Comparison of ENCODE assay signal across 12 mouse cellular contexts in genomic region chr3:103641301-103641700, GRCm38 (mm10). TPM values are rescaled to one million over a fixed set of nuclear protein-coding genes. Genes with fewer than 3 reads are reported as not detected.
A peak's percentile ranks its signal among the peaks of the same experiment; 100 is the strongest.
DNase-seq lines count a peak whose midpoint lies in the region; ATAC-seq and TF ChIP-seq lines count a peak whose summit lies in the region.
"Had no signal": no experiment of that assay in that cellular context is flagged by ENCODE, and none has a peak within 500 bp of the region (broad histone marks: within the 10 kb centered on the region; RNA-seq: fewer than 3 reads in every experiment).

No protein-coding gene starts in this region.

- no peak overlapping the region for H3K27ac ChIP-seq in forebrain, embryonic 13.5 days
- no peak overlapping the region for H3K27ac ChIP-seq in forebrain, embryonic 11.5 days (ENCODE audit: low read depth, low read length)
- peak overlapping the region; percentile 14; the same call in 1 of the 2 replicates for H3K27ac ChIP-seq in hindbrain, embryonic 13.5 days
- peak overlapping the region; percentile 67 for H3K27ac ChIP-seq in olfactory bulb, adult 2 months (ENCODE audit: insufficient read depth, low read depth, low read length)
- H3K27ac ChIP-seq: layer of hippocampus, adult 2 months; liver, embryonic 13.5 days had no signal

- no peaks in the 10 kb centered on the region for H3K9me3 ChIP-seq in forebrain, embryonic 13.5 days (replicated peaks)
- H3K9me3 ChIP-seq in forebrain, embryonic 11.5 days (ENCODE audit: control insufficient read depth, low read length) = no peaks in the 10 kb centered on the region
- H3K9me3 ChIP-seq in hindbrain, embryonic 13.5 days = no peaks in the 10 kb centered on the region
- H3K9me3 ChIP-seq: liver, embryonic 13.5 days had no signal

- no peak overlapping the region for H3K4me2 ChIP-seq in forebrain, embryonic 13.5 days
- no peak overlapping the region for H3K4me2 ChIP-seq in forebrain, embryonic 11.5 days (ENCODE audit: low read depth, low read length, severe bottlenecking)
- no peak overlapping the region for H3K4me2 ChIP-seq in hindbrain, embryonic 13.5 days
- H3K4me2 ChIP-seq: heart, embryonic 11.5 days; liver, embryonic 13.5 days had no signal

- WGBS in forebrain, embryonic 13.5 days = 52% methylated on average over 7 of the region's 7 CpGs
- 65% methylated on average over 7 of the region's 7 CpGs for WGBS in forebrain, embryonic 11.5 days
- whole genome bisulfite sequencing in hindbrain, embryonic 13.5 days = 30% methylated on average over 7 of the region's 7 CpGs
- WGBS in olfactory bulb, adult 2 months = 38% methylated on average over 7 of the region's 7 CpGs

- no peak for TF ChIP-seq CTCF in olfactory bulb, adult 2 months (IDR thresholded peaks at IDR 0.05; ENCODE audit: insufficient read depth, low read depth, low read length)

- no peaks in the 10 kb centered on the region for H3K27me3 ChIP-seq in forebrain, embryonic 13.5 days
- no peaks in the 10 kb centered on the region; the same call in 1 of the 2 replicates for H3K27me3 ChIP-seq in forebrain, embryonic 11.5 days (ENCODE audit: control insufficient read depth, insufficient read depth, low read length)
- H3K27me3 ChIP-seq in hindbrain, embryonic 13.5 days = no peaks in the 10 kb centered on the region
- H3K27me3 ChIP-seq: liver, embryonic 13.5 days had no signal

- peak; percentile 68 for ATAC-seq in forebrain, embryonic 13.5 days
- ATAC-seq in forebrain, embryonic 11.5 days (replicated peaks; ENCODE audit: low FRiP score) = no peak
- peak; percentile 32 for ATAC-seq in hindbrain, embryonic 13.5 days (ENCODE audit: low FRiP score)
- no peak for ATAC-seq in granulocyte monocyte progenitor cell, adult 5-6 weeks (replicated peaks; ENCODE audit: poor library complexity, severe bottlenecking)
- ATAC-seq: inflammation-experienced regulatory T-cells, adult 6 months had no signal

- no peak overlapping the region for H3K4me3 ChIP-seq in forebrain, embryonic 13.5 days
- no peak overlapping the region for H3K4me3 ChIP-seq in forebrain, embryonic 11.5 days (ENCODE audit: low read depth, low read length)
- H3K4me3 ChIP-seq in hindbrain, embryonic 13.5 days = no peak overlapping the region
- no peak overlapping the region for H3K4me3 ChIP-seq in olfactory bulb, adult 2 months (ENCODE audit: insufficient read depth, low read depth, low read length)
- H3K4me3 ChIP-seq: layer of hippocampus, adult 2 months; liver, embryonic 13.5 days had no signal

- no peak for DNase-seq in forebrain, embryonic 11.5 days (ENCODE audit: low spot score)
- DNase-seq in CD4-positive helper T cell, adult 2 months (ENCODE audit: low read depth, low spot score) = peak; percentile 33
- DNase-seq in frontal cortex, postnatal 25 days (ENCODE audit: low spot score in 2 of 2) = no peak
- no peak for DNase-seq in yolk sac, embryonic 10.5 days (ENCODE audit: low spot score)
- DNase-seq: liver, embryonic 13.5 days had no signal

- no peak overlapping the region for H3K9ac ChIP-seq in forebrain, embryonic 13.5 days
- no peak overlapping the region for H3K9ac ChIP-seq in forebrain, embryonic 11.5 days (ENCODE audit: low read length)
- H3K9ac ChIP-seq in hindbrain, embryonic 13.5 days = no peak overlapping the region
- H3K9ac ChIP-seq: liver, embryonic 13.5 days had no signal

- H3K4me1 ChIP-seq in forebrain, embryonic 13.5 days = peaks cover 8% of the 10 kb centered on the region; the same call in 1 of the 2 replicates
- H3K4me1 ChIP-seq in forebrain, embryonic 11.5 days (replicated peaks; ENCODE audit: control insufficient read depth, insufficient read depth, low read length) = no peaks in the 10 kb centered on the region
- H3K4me1 ChIP-seq in hindbrain, embryonic 13.5 days (replicated peaks) = peaks cover 6% of the 10 kb centered on the region
- peaks cover 18% of the 10 kb centered on the region for H3K4me1 ChIP-seq in olfactory bulb, adult 2 months (ENCODE audit: control insufficient read depth, insufficient read depth, low read length)
- H3K4me1 ChIP-seq: liver, embryonic 13.5 days had no signal

- no peaks in the 10 kb centered on the region for H3K36me3 ChIP-seq in forebrain, embryonic 13.5 days (ENCODE audit: poor library complexity, severe bottlenecking)
- H3K36me3 ChIP-seq in forebrain, embryonic 11.5 days (ENCODE audit: control insufficient read depth, insufficient read depth, low read length) = no peaks in the 10 kb centered on the region
- H3K36me3 ChIP-seq in hindbrain, embryonic 13.5 days = no peaks in the 10 kb centered on the region
- H3K36me3 ChIP-seq: liver, embryonic 13.5 days had no signal

- TF ChIP-seq POLR2A in olfactory bulb, adult 2 months (IDR thresholded peaks at IDR 0.05; ENCODE audit: insufficient read depth, low read depth, low read length) = no peak

RNA-seq across cellular contexts. Expression of gene Atg4a-ps, which starts 4.6 kb away (rescaled TPM):
- 0.17 and 0.18 TPM in 2 replicates for polyA plus RNA-seq in forebrain, embryonic 13.5 days (2015; fragmentation: Nextera tagmentation; extraction: Ambion mirVana)
- polyA plus RNA-seq in forebrain, embryonic 11.5 days (2014; fragmentation: Nextera tagmentation; extraction: Ambion mirVana) = not detected in 2 replicates
- 0.26 and 0.38 TPM in 2 replicates for polyA plus RNA-seq in hindbrain, embryonic 13.5 days (2015; fragmentation: Nextera tagmentation; extraction: Ambion mirVana)
- not detected in 2 replicates for polyA plus RNA-seq in olfactory bulb, adult 2 months (2012; ENCODE audit: insufficient read depth, insufficient read length, low replicate concordance, missing spikeins)
- 1.4 TPM in 1 of 2 replicates, not detected in the other for total RNA-seq in granulocyte monocyte progenitor cell, adult 5-6 weeks (2014; fragmentation: Nextera tagmentation)
- total RNA-seq in granulocyte monocyte progenitor cell, adult 5-6 weeks (2017) = 0.26 and 0.39 TPM in 2 replicates

Comparison
In these comparisons a context has a peak if more than half of its experiments do, and no peak if none do; other contexts are left out.
1. ATAC-seq: peak in forebrain, embryonic 13.5 days (single experiment) and hindbrain, embryonic 13.5 days (single experiment); none in forebrain, embryonic 11.5 days (single experiment) and granulocyte monocyte progenitor cell, adult 5-6 weeks (single experiment).
2. H3K27ac ChIP-seq: peak in hindbrain, embryonic 13.5 days (single experiment) and olfactory bulb, adult 2 months (single experiment); none in forebrain, embryonic 13.5 days (single experiment) and forebrain, embryonic 11.5 days (single experiment).